Mouse (Mus musculus) midbrain, embryonic 14.5 days (tissue): ENCODE results near the gene Sik3. TPM values are rescaled to one million over a fixed set of nuclear protein-coding genes. Genes with fewer than 3 reads are reported as not detected.

Experiments
- ATAC-seq: fragments of 200-750 bp; cut with Nextera tagmentation; 2 replicates; pipeline ENCODE4 v1.8.0; 2017; ENCODE audit warnings: moderate number of reproducible peaks, moderate library complexity; ENCODE audit not compliant: low FRiP score, low TSS enrichment
- DNase-seq: peaks from one replicate; pipeline ENCODE4 v3.0.0-alpha.2; 2015
- H3K27ac ChIP-seq: fragments of 300-500 bp; sonication (generic); replicated peaks from 2 replicates; pipeline ENCODE4 v1.5.1; 2014; ENCODE audit warnings: mild to moderate bottlenecking, low read depth, low read length, moderate library complexity
- H3K27me3 ChIP-seq: fragments of 300-500 bp; sonication (generic); 2 replicates; pipeline ENCODE4 v1.6.1; 2014; ENCODE audit warnings: low read length, control low read depth, mixed read lengths; ENCODE audit not compliant: control insufficient read depth, insufficient read depth
- H3K36me3 ChIP-seq: fragments of 300-500 bp; sonication (generic); 2 replicates; pipeline ENCODE4 v1.6.1; 2014; ENCODE audit warnings: low read length, control low read depth; ENCODE audit not compliant: control insufficient read depth, insufficient read depth
- H3K4me1 ChIP-seq: fragments of 300-500 bp; sonication (generic); 2 replicates; pipeline ENCODE4 v1.6.1; 2014; ENCODE audit warnings: mild to moderate bottlenecking, antibody characterized with exemption, low read length, control low read depth; ENCODE audit not compliant: control insufficient read depth, insufficient read depth
- H3K4me2 ChIP-seq: fragments of 300-500 bp; sonication (generic); 2 replicates; pipeline ENCODE4 v1.6.1; 2014; ENCODE audit warnings: mild to moderate bottlenecking, low read length, moderate library complexity
- H3K4me3 ChIP-seq: fragments of 300-500 bp; sonication (generic); replicated peaks from 2 replicates; pipeline ENCODE4 v1.5.1; 2014; ENCODE audit warnings: low read depth, low read length
- H3K9ac ChIP-seq: fragments of 300-500 bp; sonication (generic); replicated peaks from 2 replicates; pipeline ENCODE4 v1.6.1; 2014; ENCODE audit warnings: mild to moderate bottlenecking, low read length, moderate library complexity
- H3K9me3 ChIP-seq: fragments of 300-500 bp; sonication (generic); 2 replicates; pipeline ENCODE4 v1.6.1; 2016; ENCODE audit warnings: low read length, control low read depth, mixed read lengths; ENCODE audit not compliant: control insufficient read depth
- WGBS: fragments of 180-500 bp; shearing (Covaris S2); extraction: QIAGEN DNeasy Blood & Tissue Kit; methylation state at CpG from one replicate; pipeline ENCODE4 v1.1.7; 2014; 5-methylcytosine and 5-hydroxymethylcytosine counted together
- polyA plus RNA-seq: library from polyadenylated mRNA; unstranded; fragments of >200 nt; fragmentation: Nextera tagmentation; extraction: Ambion mirVana; gene quantifications from 2 replicates; pipeline ENCODE4 v1.2.1, GENCODE M21; 2014

Gene Sik3
- polyA plus RNA-seq, 1 experiment from 2014 or later, result 10.3 TPM

GRCm38 (mm10) chr9:46218176-46218575 lies 205.6 kb downstream of the Sik3 start:
- no peak overlapping the region for H3K9ac ChIP-seq
- H3K27me3 ChIP-seq, result no peaks in the 10 kb centered on the region
- H3K4me3 ChIP-seq, result no peak overlapping the region
- no peaks in the 10 kb centered on the region for H3K4me1 ChIP-seq
- H3K27ac ChIP-seq, result no peak overlapping the region
- DNase-seq (no peak), ATAC-seq (no peak)
- H3K4me2 ChIP-seq, result no peak overlapping the region
- 86% methylated on average over 9 of the region's 9 CpGs for WGBS
- H3K36me3 ChIP-seq, result peaks cover 55% of the 10 kb centered on the region
- no peaks in the 10 kb centered on the region for H3K9me3 ChIP-seq

- no peak for DNase-seq
- no peak for ATAC-seq
- Histone ChIP-seq H3K9ac (no peak overlapping the region), H3K9me3 (no peaks in the 10 kb centered on the region), H3K4me3 (no peak overlapping the region), H3K27ac (no peak overlapping the region), H3K27me3 (no peaks in the 10 kb centered on the region), H3K4me1 (no peaks in the 10 kb centered on the region), H3K36me3 (peaks cover 43% of the 10 kb centered on the region), H3K4me2 (no peak overlapping the region)
- WGBS, result 93% methylated on average over 6 of the region's 6 CpGs
Observed at GRCm38 (mm10) chr9:46223090-46223489, 210.5 kb downstream of the Sik3 start.

- 90% methylated on average over 3 of the region's 3 CpGs for WGBS
- H3K4me1 ChIP-seq, result no peaks in the 10 kb centered on the region
- ATAC-seq, result no peak
- no peak overlapping the region for H3K27ac ChIP-seq
- no peak for DNase-seq
- H3K27me3 ChIP-seq, result no peaks in the 10 kb centered on the region
- peaks cover 43% of the 10 kb centered on the region for H3K36me3 ChIP-seq
- H3K4me2 ChIP-seq, result no peak overlapping the region
- H3K4me3 ChIP-seq, result no peak overlapping the region
- H3K9me3 ChIP-seq, result no peaks in the 10 kb centered on the region
- no peak overlapping the region for H3K9ac ChIP-seq
Observed at GRCm38 (mm10) chr9:46224101-46224500, 211.5 kb downstream of the Sik3 start.

- Histone ChIP-seq H3K9ac (no peak overlapping the region), H3K4me2 (no peak overlapping the region), H3K36me3 (peaks cover 33% of the 10 kb centered on the region), H3K4me3 (no peak overlapping the region), H3K4me1 (no peaks in the 10 kb centered on the region), H3K9me3 (no peaks in the 10 kb centered on the region), H3K27ac (no peak overlapping the region), H3K27me3 (no peaks in the 10 kb centered on the region)
- no peak for DNase-seq
- WGBS, result 64% methylated on average over 5 of the region's 5 CpGs
- ATAC-seq, result no peak
Observed at GRCm38 (mm10) chr9:46224945-46225660, 212.5 kb downstream of the Sik3 start.

GRCm38 (mm10) chr9:46227064-46227614 lies 214.5 kb downstream of the Sik3 start:
- Histone ChIP-seq H3K4me2 (no peak overlapping the region), H3K9ac (no peak overlapping the region), H3K9me3 (no peaks in the 10 kb centered on the region), H3K4me1 (0 out of 2 replicates have a peak, but pooled peaks cover 5% of the 10 kb centered on the region), H3K36me3 (peaks cover 13% of the 10 kb centered on the region), H3K4me3 (no peak overlapping the region), H3K27me3 (no peaks in the 10 kb centered on the region), H3K27ac (no peak overlapping the region)
- 90% methylated on average over 3 of the region's 3 CpGs for WGBS
- ATAC-seq, result no peak
- DNase-seq, result no peak

GRCm38 (mm10) chr9:46228491-46228890 lies 215.9 kb downstream of the Sik3 start, which contains the start of gene Apoa1:
Gene Apoa1 (plus strand): TSS chr9:46228580.
- no peak within 1 kb of the TSS for H3K27ac ChIP-seq
- no peak within 1 kb of the TSS; the same call in 1 of the 2 replicates for H3K4me2 ChIP-seq
- H3K4me1 ChIP-seq, result 0 out of 2 replicates have a peak, but pooled peaks cover 5% of the 10 kb centered on the region
- WGBS, result 71% methylated on average over 9 of the region's 9 CpGs
- no peaks in the 10 kb centered on the region for H3K27me3 ChIP-seq
- ATAC-seq (no peak), DNase-seq (no peak)
- no peak within 1 kb of the TSS for H3K4me3 ChIP-seq
- H3K9me3 ChIP-seq, result no peaks in the 10 kb centered on the region
- no peak within 1 kb of the TSS for H3K9ac ChIP-seq
- H3K36me3 ChIP-seq, result 0 out of 2 replicates have a peak, but pooled peaks cover 2% of the 10 kb centered on the region

- no peaks in the 10 kb centered on the region for H3K27me3 ChIP-seq
- DNase-seq (peak; percentile 95), ATAC-seq (peak; percentile 89)
- H3K4me2 ChIP-seq, result peak overlapping the region; percentile 61
- H3K9ac ChIP-seq, result peak overlapping the region; percentile 51
- 15% methylated on average over 37 of the region's 37 CpGs for WGBS
- H3K9me3 ChIP-seq, result no peaks in the 10 kb centered on the region
- H3K4me1 ChIP-seq, result 0 out of 2 replicates have a peak, but pooled peaks cover 5% of the 10 kb centered on the region
- no peaks in the 10 kb centered on the region for H3K36me3 ChIP-seq
- H3K4me3 ChIP-seq, result peak overlapping the region; percentile 42
- H3K27ac ChIP-seq, result peak overlapping the region; percentile 60
Observed at GRCm38 (mm10) chr9:46229573-46230449, 217.2 kb downstream of the Sik3 start.

- 0 out of 2 replicates have a peak, but pooled peaks cover 5% of the 10 kb centered on the region for H3K4me1 ChIP-seq
- H3K36me3 ChIP-seq, result no peaks in the 10 kb centered on the region
- 20% methylated on average over 13 of the region's 13 CpGs for WGBS
- DNase-seq (peak; percentile 57), ATAC-seq (no peak)
- H3K4me2 ChIP-seq, result peak overlapping the region; percentile 61
- no peaks in the 10 kb centered on the region for H3K9me3 ChIP-seq
- H3K27ac ChIP-seq, result peak overlapping the region; percentile 60
- no peaks in the 10 kb centered on the region for H3K27me3 ChIP-seq
- H3K9ac ChIP-seq, result peak overlapping the region; percentile 51
- H3K4me3 ChIP-seq, result peak overlapping the region; percentile 42
Observed at GRCm38 (mm10) chr9:46230450-46230975, 217.9 kb downstream of the Sik3 start.
